In the genomic region with DNA sequence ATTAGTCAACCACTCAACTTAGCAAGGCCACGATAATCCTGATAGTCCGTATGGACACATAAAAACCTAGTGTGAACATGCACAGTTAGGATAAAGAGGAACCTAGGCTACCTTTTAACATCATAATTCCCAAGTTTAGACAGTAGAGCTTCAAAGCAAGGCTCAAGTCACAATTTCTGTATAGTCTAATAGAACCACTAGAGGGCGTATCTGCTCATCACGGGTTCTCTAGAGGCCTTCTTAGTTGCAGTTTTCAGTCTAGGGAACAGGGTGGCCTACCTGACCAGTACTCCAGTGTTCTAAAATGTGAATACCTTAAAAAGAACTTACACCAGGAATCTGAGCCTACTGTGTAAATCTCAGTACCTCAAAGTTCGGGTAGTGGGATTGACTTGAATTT, we compare ENCODE assay signal across 8 mouse cellular contexts. TPM values are rescaled to one million over a fixed set of nuclear protein-coding genes. Genes with fewer than 3 reads are reported as not detected.
DNase-seq lines count a peak whose midpoint lies in the region; ATAC-seq and TF ChIP-seq lines count a peak whose summit lies in the region.
"Had no signal": no experiment of that assay in that cellular context is flagged by ENCODE, and none has a peak within 500 bp of the region (broad histone marks: within the 10 kb centered on the region; RNA-seq: fewer than 3 reads in every experiment).

No protein-coding gene starts in this region.

- no peak overlapping the region for H3K4me3 ChIP-seq in hindbrain, embryonic 15.5 days
- no peak overlapping the region for H3K4me3 ChIP-seq in stomach, postnatal 0 days (ENCODE audit: low read depth, low read length)

- in situ Hi-C loops in Patski (cut with MboI; ENCODE audit: low pct_unique_long_range_greater_than_20kb): loop anchor here (10.0 kb wide), 1 partner anchor 872 kb away; no protein-coding TSS in a partner anchor

- H3K4me1 ChIP-seq in hindbrain, embryonic 15.5 days (replicated peaks): no peaks in the 10 kb centered on the region
- H3K4me1 ChIP-seq in stomach, postnatal 0 days (replicated peaks; ENCODE audit: control insufficient read depth, insufficient read depth): no peaks in the 10 kb centered on the region

- H3K27ac ChIP-seq in hindbrain, embryonic 15.5 days (replicated peaks): no peak overlapping the region
- no peak overlapping the region for H3K27ac ChIP-seq in stomach, postnatal 0 days (replicated peaks)

- peaks cover 32% of the 10 kb centered on the region for H3K36me3 ChIP-seq in hindbrain, embryonic 15.5 days
- peaks cover 5% of the 10 kb centered on the region; the same call in 1 of the 2 replicates for H3K36me3 ChIP-seq in stomach, postnatal 0 days (ENCODE audit: control insufficient read depth, insufficient read depth, low read length)

- no peaks in the 10 kb centered on the region for H3K9me3 ChIP-seq in hindbrain, embryonic 15.5 days
- no peaks in the 10 kb centered on the region for H3K9me3 ChIP-seq in stomach, postnatal 0 days (ENCODE audit: control insufficient read depth, low read length)

- CTCF ChIA-PET in Patski (lab: Charles Lee): interaction anchor here (0.7 to 3.5 kb wide), 18 partner anchors 10 to 256 kb away, joined by 3 to 24 read pairs (median 4); partner anchors contain the start of genes Cfi and Lrit3

- peak; percentile 21 for DNase-seq in kidney, postnatal 14 days
- DNase-seq in kidney, adult 8-10 months: no peak
- DNase-seq in Patski (ENCODE audit: low read depth, low spot score): peak; percentile 27
- DNase-seq in stomach, postnatal 0 days (ENCODE audit: low spot score): no peak
- no peak for DNase-seq in spleen, postnatal 4 days (ENCODE audit: low spot score in 2 of 2)

- no peak for TF ChIP-seq CTCF in Patski (IDR thresholded peaks at IDR 0.05)
- TF ChIP-seq CTCF in stomach, postnatal 0 days (IDR thresholded peaks at IDR 0.05; ENCODE audit: low read depth): peak; percentile 76

- H3K27me3 ChIP-seq in Patski: no peaks in the 10 kb centered on the region
- no peaks in the 10 kb centered on the region for H3K27me3 ChIP-seq in hindbrain, embryonic 15.5 days
- H3K27me3 ChIP-seq in stomach, postnatal 0 days (ENCODE audit: control insufficient read depth, insufficient read depth, low read length): no peaks in the 10 kb centered on the region

- WGBS in hindbrain, embryonic 15.5 days: 56% methylated on average over 5 of the region's 5 CpGs
- WGBS in stomach, postnatal 0 days: 48% methylated on average over 5 of the region's 5 CpGs

- peak; percentile 94 for ATAC-seq in CD4-positive, CD25-positive, alpha-beta regulatory T cell, adult 4 months
- peak; percentile 97 for ATAC-seq in Patski
- 0 out of 2 replicates have a peak, but pooled peaks have one; percentile 48 for ATAC-seq in hindbrain, embryonic 15.5 days (ENCODE audit: low FRiP score, low read depth)
- ATAC-seq in stomach, postnatal 0 days (ENCODE audit: low FRiP score, low TSS enrichment): peak; percentile 67; the same call in 1 of the 2 replicates

- H3K4me2 ChIP-seq in hindbrain, embryonic 15.5 days: no peak overlapping the region
- no peak overlapping the region for H3K4me2 ChIP-seq in stomach, postnatal 0 days (replicated peaks; ENCODE audit: low read depth)

- POLR2A ChIA-PET in Patski (lab: Charles Lee): no interaction called here

- TF ChIP-seq EP300 in stomach, postnatal 0 days (optimal IDR thresholded peaks at IDR 0.05): no peak

- no peak overlapping the region for H3K9ac ChIP-seq in hindbrain, embryonic 15.5 days
- H3K9ac ChIP-seq in stomach, postnatal 0 days (ENCODE audit: low read length): no peak overlapping the region

RNA-seq across cellular contexts. Expression of gene Rrh, which starts 0.9 kb away (rescaled TPM):
- polyA plus RNA-seq in CD4-positive, CD25-positive, alpha-beta regulatory T cell, adult 4 months (2017; shearing (Covaris generic)): under 1 TPM in 1 of 2 experiments, not detected in 1; 0.32 TPM
- 0.30 TPM for polyA plus RNA-seq in Patski (2021)
- 0.05 and 0.33 TPM in 2 replicates for polyA plus RNA-seq in hindbrain, embryonic 15.5 days (2015; fragmentation: Nextera tagmentation; extraction: Ambion mirVana)
- polyA plus RNA-seq in stomach, postnatal 0 days (2015; fragmentation: Nextera tagmentation; extraction: Ambion mirVana): 0.05 TPM in 1 of 2 replicates, not detected in the other
- polyA plus RNA-seq: neural tube, embryonic 11.5 days had no signal

RNA-seq across cellular contexts. Expression of gene Gar1, which starts 7.9 kb away (rescaled TPM):
- polyA plus RNA-seq in CD4-positive, CD25-positive, alpha-beta regulatory T cell, adult 4 months (2017; shearing (Covaris generic)): 10 to 100 TPM in 1 of 2 experiments, 1 to 10 TPM in 1; 8.9 to 13.8 TPM
- 96.2 TPM for polyA plus RNA-seq in Patski (2021)
- polyA plus RNA-seq in hindbrain, embryonic 15.5 days (2015; fragmentation: Nextera tagmentation; extraction: Ambion mirVana): 47.0 and 49.3 TPM in 2 replicates
- polyA plus RNA-seq in stomach, postnatal 0 days (2015; fragmentation: Nextera tagmentation; extraction: Ambion mirVana): 41.0 and 48.4 TPM in 2 replicates

RNA-seq across cellular contexts. Expression of gene Cfi, which starts 12.4 kb away (rescaled TPM):
- polyA plus RNA-seq in CD4-positive, CD25-positive, alpha-beta regulatory T cell, adult 4 months (2017; shearing (Covaris generic)): not detected
- 1.3 TPM for polyA plus RNA-seq in Patski (2021)
- polyA plus RNA-seq in hindbrain, embryonic 15.5 days (2015; fragmentation: Nextera tagmentation; extraction: Ambion mirVana): 0.42 and 0.75 TPM in 2 replicates
- polyA plus RNA-seq in stomach, postnatal 0 days (2015; fragmentation: Nextera tagmentation; extraction: Ambion mirVana): 152 and 155 TPM in 2 replicates
- polyA plus RNA-seq: neural tube, embryonic 11.5 days had no signal

RNA-seq across cellular contexts. Expression of gene Lrit3, which starts 19.5 kb away (rescaled TPM):
- polyA plus RNA-seq in CD4-positive, CD25-positive, alpha-beta regulatory T cell, adult 4 months (2017; shearing (Covaris generic)): not detected
- not detected for polyA plus RNA-seq in Patski (2021)
- not detected in 2 replicates for polyA plus RNA-seq in hindbrain, embryonic 15.5 days (2015; fragmentation: Nextera tagmentation; extraction: Ambion mirVana)
- 0.29 and 0.32 TPM in 2 replicates for polyA plus RNA-seq in stomach, postnatal 0 days (2015; fragmentation: Nextera tagmentation; extraction: Ambion mirVana)
- polyA plus RNA-seq: neural tube, embryonic 11.5 days had no signal

RNA-seq across cellular contexts. Expression of gene Pla2g12a, which starts 55.1 kb away (rescaled TPM):
- 1 to 10 TPM; 1.4 to 2.4 TPM for polyA plus RNA-seq in CD4-positive, CD25-positive, alpha-beta regulatory T cell, adult 4 months (2017; shearing (Covaris generic))
- 33.3 TPM for polyA plus RNA-seq in Patski (2021)
- polyA plus RNA-seq in hindbrain, embryonic 15.5 days (2015; fragmentation: Nextera tagmentation; extraction: Ambion mirVana): 37.4 and 38.1 TPM in 2 replicates
- polyA plus RNA-seq in stomach, postnatal 0 days (2015; fragmentation: Nextera tagmentation; extraction: Ambion mirVana): 64.7 and 66.7 TPM in 2 replicates

Comparison
In these comparisons a context has a peak if more than half of its experiments do, and no peak if none do; other contexts are left out.
1. DNase-seq: peak in kidney, postnatal 14 days (single experiment) and Patski (single experiment); none in kidney, adult 8-10 months (0 of 2), stomach, postnatal 0 days (single experiment) and spleen, postnatal 4 days (0 of 2).
2. RNA of gene Cfi, which starts 12.4 kb away (polyA plus RNA-seq): 152 to 155 TPM in stomach, postnatal 0 days; 1.3 TPM in Patski (single experiment), 0.42 to 0.75 TPM in hindbrain, embryonic 15.5 days and not detected in CD4-positive, CD25-positive, alpha-beta regulatory T cell, adult 4 months; every median in the first group is over 10 times any median in the second.
3. Peak in every context shown above with its lines, with median percentiles within 50 percentile points of each other: ATAC-seq.